Mouse (Mus musculus): ENCODE data around the gene Morn5.

Gene Morn5

GRCm38 (mm10) chr2:36048748-36049566 lies at the start of gene Morn5, which contains the start of gene Ndufa8:
Gene Morn5 (plus strand): TSS chr2:36049458.
Gene Ndufa8 (minus strand): TSS chr2:36049406.
- peak; percentile 99 for DNase-seq

GRCm38 (mm10) chr2:36000390-36000789 lies 48.9 kb upstream of the Morn5 start:
- no peak for DNase-seq

GRCm38 (mm10) chr2:36002188-36002587 lies 47.1 kb upstream of the Morn5 start:
- DNase-seq = no peak

GRCm38 (mm10) chr2:36008071-36008470 lies 41.2 kb upstream of the Morn5 start:
- peak; percentile 53 to 56 for DNase-seq

GRCm38 (mm10) chr2:36009386-36009785 lies 39.9 kb upstream of the Morn5 start:
- peak; percentile 73 to 74 for DNase-seq

GRCm38 (mm10) chr2:36010579-36010978 lies 38.7 kb upstream of the Morn5 start:
- DNase-seq = no peak

- DNase-seq = no peak
Measured at GRCm38 (mm10) chr2:36011331-36011825, 37.9 kb upstream of the Morn5 start.

- no peak for DNase-seq
Measured at GRCm38 (mm10) chr2:36013010-36013409, 36.2 kb upstream of the Morn5 start.

GRCm38 (mm10) chr2:36021385-36022159 lies 27.7 kb upstream of the Morn5 start:
- DNase-seq = peak; percentile 55 to 58

GRCm38 (mm10) chr2:36023291-36023690 lies 26.0 kb upstream of the Morn5 start:
- DNase-seq = no peak

- DNase-seq = no peak
Measured at GRCm38 (mm10) chr2:36032884-36033283, 16.4 kb upstream of the Morn5 start.

GRCm38 (mm10) chr2:36033966-36034365 lies 15.3 kb upstream of the Morn5 start:
- DNase-seq = no peak

- no peak for DNase-seq
Measured at GRCm38 (mm10) chr2:36034898-36035297, 14.4 kb upstream of the Morn5 start.

GRCm38 (mm10) chr2:36035413-36036081 lies 13.7 kb upstream of the Morn5 start:
- no peak for DNase-seq

GRCm38 (mm10) chr2:36039297-36039985 lies 9.8 kb upstream of the Morn5 start:
- DNase-seq = no peak

GRCm38 (mm10) chr2:36040872-36041271 lies 8.4 kb upstream of the Morn5 start:
- peak; percentile 3 to 8 for DNase-seq

- DNase-seq = peak in 1 of 2 experiments; percentile 1
Measured at GRCm38 (mm10) chr2:36048164-36048563, 1.1 kb upstream of the Morn5 start.

- DNase-seq = no peak
Measured at GRCm38 (mm10) chr2:36049567-36049954, 303 bp downstream of the Morn5 start.

GRCm38 (mm10) chr2:36053249-36053648 lies 4.0 kb downstream of the Morn5 start:
- no peak for DNase-seq

GRCm38 (mm10) chr2:36056248-36056647 lies 7.0 kb downstream of the Morn5 start:
- no peak for DNase-seq

GRCm38 (mm10) chr2:36061409-36061808 lies 12.2 kb downstream of the Morn5 start:
- no peak for DNase-seq

GRCm38 (mm10) chr2:36067132-36067531 lies 17.9 kb downstream of the Morn5 start:
- no peak for DNase-seq
